Mouse (Mus musculus) kidney, adult 2 months (tissue): Measurements from ENCODE around the gene Dlg2.

Experiments used
- CTCF ChIP-seq: fragments of 200-500 bp; conservative IDR thresholded peaks from 2 replicates; pipeline ENCODE4 v1.5.1; 2011; ENCODE audit warnings: low read depth, mild to moderate bottlenecking, control low read depth, low read length, moderate library complexity, mixed read lengths; ENCODE audit not compliant: insufficient read depth, insufficient read length
- POLR2A ChIP-seq: fragments of 200-500 bp; IDR thresholded peaks from one replicate; pipeline ENCODE4 v1.6.1; 2011; ENCODE audit warnings: low read depth, low read length, control low read depth

DNA sequence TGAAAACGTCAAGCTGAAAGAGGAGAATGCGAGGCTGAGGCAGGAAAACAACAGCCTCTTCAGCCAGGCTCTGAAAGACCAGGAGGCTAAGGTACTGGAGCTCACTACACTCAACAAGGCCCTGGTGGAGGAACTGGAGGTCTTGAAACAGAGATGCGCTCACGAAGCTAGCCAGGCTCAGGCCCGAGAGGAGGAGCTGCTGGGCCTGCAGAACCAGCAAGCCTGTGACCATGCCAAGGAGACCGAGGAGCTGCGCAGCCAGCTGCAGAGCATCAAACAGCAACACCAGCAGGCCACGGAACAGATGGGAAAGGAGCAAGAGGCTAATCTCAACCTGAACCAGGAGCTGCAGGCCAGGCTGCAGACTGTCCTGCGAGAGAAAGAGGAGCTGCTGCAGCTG is 49.5 kb upstream of the Dlg2 start:
- TF ChIP-seq CTCF (no peak), POLR2A (no peak)
